Mouse (Mus musculus): Measurements from ENCODE around the gene Nav1.

The Nav1 gene

GRCm38 (mm10) chr1:135607019-135607418, at the start of gene Nav1:
Nav1 (minus strand) TSS chr1:135607295.
- DNase-seq: no peak

- DNase-seq: no peak
Observed at GRCm38 (mm10) chr1:135653909-135654308, 46.8 kb upstream of the Nav1 start.

GRCm38 (mm10) chr1:135645459-135646195, 38.5 kb upstream of the Nav1 start:
- no peak for DNase-seq

GRCm38 (mm10) chr1:135644110-135644509, 37.0 kb upstream of the Nav1 start:
- DNase-seq: no peak

- DNase-seq: no peak
Observed at GRCm38 (mm10) chr1:135643691-135644090, 36.6 kb upstream of the Nav1 start.

GRCm38 (mm10) chr1:135639853-135640252, 32.8 kb upstream of the Nav1 start:
- DNase-seq: no peak

- DNase-seq: no peak
Observed at GRCm38 (mm10) chr1:135639093-135639492, 32.0 kb upstream of the Nav1 start.

GRCm38 (mm10) chr1:135637574-135638008, 30.5 kb upstream of the Nav1 start:
- DNase-seq: no peak

GRCm38 (mm10) chr1:135636111-135636511, 29.0 kb upstream of the Nav1 start:
- no peak for DNase-seq

GRCm38 (mm10) chr1:135635323-135636064, 28.4 kb upstream of the Nav1 start:
- no peak for DNase-seq

- DNase-seq: no peak
Observed at GRCm38 (mm10) chr1:135634791-135635190, 27.7 kb upstream of the Nav1 start.

- DNase-seq: no peak
Observed at GRCm38 (mm10) chr1:135633884-135634283, 26.8 kb upstream of the Nav1 start.

GRCm38 (mm10) chr1:135633478-135633877, 26.4 kb upstream of the Nav1 start:
- no peak for DNase-seq

GRCm38 (mm10) chr1:135632199-135632598, 25.1 kb upstream of the Nav1 start:
- no peak for DNase-seq

GRCm38 (mm10) chr1:135631515-135631914, 24.4 kb upstream of the Nav1 start:
- no peak for DNase-seq

- DNase-seq: no peak
Observed at GRCm38 (mm10) chr1:135629846-135630245, 22.8 kb upstream of the Nav1 start.

GRCm38 (mm10) chr1:135626218-135626617, 19.1 kb upstream of the Nav1 start:
- DNase-seq: no peak

GRCm38 (mm10) chr1:135625741-135626140, 18.6 kb upstream of the Nav1 start:
- DNase-seq: no peak

GRCm38 (mm10) chr1:135624646-135625045, 17.6 kb upstream of the Nav1 start:
- no peak for DNase-seq

GRCm38 (mm10) chr1:135623136-135623535, 16.0 kb upstream of the Nav1 start:
- no peak for DNase-seq

- DNase-seq: no peak
Observed at GRCm38 (mm10) chr1:135621307-135621706, 14.2 kb upstream of the Nav1 start.

GRCm38 (mm10) chr1:135619932-135620391, 12.9 kb upstream of the Nav1 start:
- DNase-seq: no peak

- no peak for DNase-seq
Observed at GRCm38 (mm10) chr1:135619130-135619529, 12.0 kb upstream of the Nav1 start.

- no peak for DNase-seq
Observed at GRCm38 (mm10) chr1:135617344-135617743, 10.2 kb upstream of the Nav1 start.

Measured in cerebellum, adult 11 months (tissue).